Mouse (Mus musculus) cortical plate, adult 2 months (tissue): ENCODE measurements at regions not wholly inside any gene's neighbourhood (a gene's known extent, or its start where the extent isn't known, plus 50 kb on each side); places are given as distances from the start of the nearest gene placed in this dataset.

Source experiments
- CTCF ChIP-seq: fragments of 200-500 bp; IDR thresholded peaks from 2 replicates; pipeline ENCODE4 v1.5.1; 2011; ENCODE audit warnings: mild to moderate bottlenecking, control low read depth, low read length; ENCODE audit not compliant: insufficient read depth; ENCODE audit errors: extremely low read depth
- POLR2A ChIP-seq: fragments of 200-500 bp; IDR thresholded peaks from 2 replicates; pipeline ENCODE4 v1.6.1; 2011; ENCODE audit warnings: mild to moderate bottlenecking, low read length, control low read depth; ENCODE audit not compliant: insufficient read depth; ENCODE audit errors: extremely low read depth

DNA sequence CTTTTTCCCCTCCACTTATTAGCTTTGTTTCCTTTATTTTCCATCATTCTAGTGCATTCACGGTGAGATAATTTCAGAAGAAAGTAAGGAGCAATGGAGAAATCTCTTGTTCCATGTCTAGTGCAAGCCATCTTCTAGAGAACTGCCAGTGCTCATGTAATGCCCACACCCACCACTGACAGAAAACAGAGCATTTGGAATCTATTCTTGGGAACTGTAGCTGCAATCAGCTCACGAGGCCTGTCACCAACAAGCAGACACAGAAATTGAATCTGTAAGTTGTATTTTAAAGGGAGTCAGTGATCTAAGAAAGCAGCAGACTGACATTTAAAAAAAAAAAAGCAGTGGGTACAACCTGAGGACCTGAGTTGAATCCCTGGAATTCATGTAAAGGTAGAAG is 92.6 kb downstream of the S1pr1 start:
- no peak for TF ChIP-seq CTCF
- TF ChIP-seq POLR2A, result no peak
